Mouse (Mus musculus) forebrain, embryonic 11.5 days (tissue): ENCODE data around the gene Rab40c. TPM values are rescaled to one million over a fixed set of nuclear protein-coding genes. Genes with fewer than 3 reads are reported as not detected.

Source experiments
- ATAC-seq: fragments of 200-750 bp; cut with Nextera tagmentation; replicated peaks from 2 replicates; pipeline ENCODE4 v1.8.0; 2017; ENCODE audit warnings: moderate TSS enrichment; ENCODE audit not compliant: low FRiP score
- DNase-seq: peaks from one replicate; pipeline ENCODE4 v3.0.0-alpha.2; 2017; ENCODE audit warnings: low spot score
- H3K27ac ChIP-seq: fragments of 300-500 bp; sonication (generic); 2 replicates; pipeline ENCODE4 v1.5.1; 2014; ENCODE audit warnings: low read depth, low read length
- H3K27me3 ChIP-seq: fragments of 300-500 bp; sonication (generic); 2 replicates; pipeline ENCODE4 v1.6.1; 2014; ENCODE audit warnings: mild to moderate bottlenecking, low read length, mixed read lengths; ENCODE audit not compliant: control insufficient read depth, insufficient read depth
- H3K36me3 ChIP-seq: fragments of 300-500 bp; sonication (generic); 2 replicates; pipeline ENCODE4 v1.6.1; 2014; ENCODE audit warnings: mild to moderate bottlenecking, low read length, moderate library complexity, mixed read lengths; ENCODE audit not compliant: control insufficient read depth, insufficient read depth
- H3K4me1 ChIP-seq: fragments of 300-500 bp; sonication (generic); replicated peaks from 2 replicates; pipeline ENCODE4 v1.6.1; 2014; ENCODE audit warnings: low read length, mixed read lengths; ENCODE audit not compliant: control insufficient read depth, insufficient read depth
- H3K4me2 ChIP-seq: fragments of 300-500 bp; sonication (generic); 2 replicates; pipeline ENCODE4 v1.6.1; 2014; ENCODE audit warnings: low read depth, mild to moderate bottlenecking, low read length, moderate library complexity, mixed read lengths; ENCODE audit not compliant: severe bottlenecking
- H3K4me3 ChIP-seq: fragments of 300-500 bp; sonication (generic); 2 replicates; pipeline ENCODE4 v1.5.1; 2014; ENCODE audit warnings: low read depth, low read length
- H3K9ac ChIP-seq: fragments of 300-500 bp; sonication (generic); 2 replicates; pipeline ENCODE4 v1.6.1; 2014; ENCODE audit warnings: low read length
- H3K9me3 ChIP-seq: fragments of 300-500 bp; sonication (generic); 2 replicates; pipeline ENCODE4 v1.6.1; 2016; ENCODE audit warnings: low read length, mixed read lengths; ENCODE audit not compliant: control insufficient read depth
- WGBS: fragments of 180-500 bp; shearing (Covaris S2); extraction: QIAGEN DNeasy Blood & Tissue Kit; methylation state at CpG from one replicate; pipeline ENCODE4 v1.1.7; 2014; 5-methylcytosine and 5-hydroxymethylcytosine counted together
- polyA plus RNA-seq: library from polyadenylated mRNA; unstranded; fragments of >200 nt; fragmentation: Nextera tagmentation; extraction: Ambion mirVana; gene quantifications from 2 replicates; pipeline ENCODE4 v1.2.1, GENCODE M21; 2014

Rab40c gene
- polyA plus RNA-seq, 1 experiment from 2014 or later = 20.1 TPM

DNA sequence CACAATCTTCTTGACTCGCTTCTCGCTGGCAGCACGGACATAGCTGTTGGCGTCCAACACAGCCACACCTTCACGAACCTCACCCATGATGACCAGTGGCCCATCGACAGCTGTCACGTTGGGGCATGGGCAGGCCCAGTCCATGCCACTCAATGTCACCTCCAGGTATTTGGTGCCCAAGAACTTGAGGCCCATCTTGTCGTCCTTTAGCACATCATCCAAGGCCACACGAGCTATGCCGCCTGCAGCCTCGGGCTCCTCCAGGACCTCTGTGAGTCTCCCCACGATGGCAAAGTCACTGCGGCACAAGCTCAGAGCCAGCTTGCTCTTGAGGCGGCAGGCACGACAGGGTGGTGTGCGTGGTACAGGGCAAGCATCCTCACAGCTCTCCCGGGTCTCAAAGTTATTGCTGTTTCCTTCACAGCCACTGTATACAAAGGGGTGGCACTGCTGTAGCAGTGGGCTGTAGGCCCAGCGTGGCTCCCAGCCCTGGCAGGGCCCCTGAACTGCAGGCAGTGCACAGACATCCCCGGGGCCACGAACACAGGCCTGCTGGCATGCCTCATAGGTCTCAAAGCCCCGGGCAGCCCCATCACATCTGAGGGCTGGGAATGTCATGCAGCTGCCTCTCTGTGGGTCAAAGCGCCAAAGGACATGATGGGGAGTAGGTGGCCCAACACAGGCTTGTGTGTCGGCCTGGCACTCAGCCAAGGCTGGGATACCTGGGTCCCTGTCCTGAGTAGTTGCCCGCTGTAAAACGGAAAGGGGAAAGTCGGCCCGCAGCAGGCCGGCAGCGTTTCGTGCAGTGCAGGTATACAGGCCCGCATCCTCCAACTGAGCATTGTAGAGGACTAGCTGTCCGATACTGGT lies 41.6 kb downstream of the Rab40c start:
- H3K27ac ChIP-seq = no peak overlapping the region
- no peaks in the 10 kb centered on the region for H3K27me3 ChIP-seq
- no peak for ATAC-seq
- no peak for DNase-seq
- H3K9me3 ChIP-seq = no peaks in the 10 kb centered on the region
- no peak overlapping the region for H3K4me2 ChIP-seq
- no peak overlapping the region for H3K4me3 ChIP-seq
- peaks cover 26% of the 10 kb centered on the region for H3K4me1 ChIP-seq
- 93% methylated on average over 32 of the region's 32 CpGs for WGBS
- no peak overlapping the region for H3K9ac ChIP-seq
- H3K36me3 ChIP-seq = no peaks in the 10 kb centered on the region; the same call in 1 of the 2 replicates

DNA sequence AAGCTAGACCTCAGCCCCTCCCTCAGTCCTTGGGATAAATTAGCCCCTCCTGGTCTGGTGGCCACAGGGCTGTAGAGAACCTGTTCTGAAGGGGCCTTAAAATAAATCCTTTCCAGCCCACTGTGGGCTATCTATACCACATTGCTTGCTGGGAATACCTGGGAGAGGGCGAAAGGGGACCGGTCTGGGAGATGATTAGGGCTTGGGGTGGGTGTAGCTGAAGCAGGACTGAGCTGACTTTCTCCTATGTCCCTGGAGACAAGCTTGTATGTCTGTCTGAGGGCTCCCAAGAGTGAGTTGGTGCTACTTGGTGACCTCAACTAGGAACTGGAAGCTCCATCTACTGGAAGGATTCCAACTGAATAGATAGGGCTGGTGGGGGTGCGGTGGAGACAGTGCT lies 42.5 kb downstream of the Rab40c start:
- H3K4me2 ChIP-seq = no peak overlapping the region
- H3K9me3 ChIP-seq = no peaks in the 10 kb centered on the region
- H3K4me1 ChIP-seq = peaks cover 26% of the 10 kb centered on the region
- WGBS = 97% methylated on average over 3 of the region's 3 CpGs
- H3K4me3 ChIP-seq = no peak overlapping the region
- no peak for DNase-seq
- H3K27me3 ChIP-seq = no peaks in the 10 kb centered on the region
- no peak overlapping the region for H3K27ac ChIP-seq
- no peak overlapping the region for H3K9ac ChIP-seq
- ATAC-seq = no peak
- H3K36me3 ChIP-seq = no peaks in the 10 kb centered on the region; the same call in 1 of the 2 replicates

DNA sequence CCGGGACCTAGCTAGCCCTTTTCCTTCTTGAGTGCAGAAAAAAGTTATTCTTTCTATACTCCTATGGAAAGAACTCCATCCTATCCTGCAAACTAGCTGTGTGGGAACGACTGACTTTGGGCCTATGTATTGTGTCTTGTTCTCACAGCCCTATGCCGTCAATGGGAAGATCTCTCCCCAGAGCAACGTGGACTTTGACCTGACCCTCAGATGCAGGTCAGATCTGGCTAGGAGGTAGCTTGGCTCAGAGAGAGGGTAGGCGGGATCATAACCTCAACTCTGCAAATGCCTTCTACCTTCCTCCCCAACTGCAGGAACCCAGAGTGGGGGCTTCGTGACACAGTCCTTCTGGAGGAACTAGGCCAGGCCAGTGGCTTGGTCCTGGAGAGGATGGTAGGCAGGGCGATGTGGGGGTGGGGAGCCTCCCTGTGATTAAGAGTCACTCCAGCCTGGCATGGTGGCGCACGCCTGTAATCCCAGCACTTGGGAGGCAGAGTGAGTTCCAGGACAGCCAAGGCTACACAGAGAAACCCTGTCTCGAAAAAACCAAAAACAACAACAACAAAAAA lies 43.1 kb downstream of the Rab40c start:
- Histone ChIP-seq H3K4me2 (peak overlapping the region; percentile 87), H3K9me3 (no peaks in the 10 kb centered on the region), H3K4me1 (peaks cover 24% of the 10 kb centered on the region), H3K36me3 (no peaks in the 10 kb centered on the region; the same call in 1 of the 2 replicates), H3K9ac (peak overlapping the region; percentile 82), H3K27ac (no peak overlapping the region), H3K4me3 (peak overlapping the region; percentile 57), H3K27me3 (no peaks in the 10 kb centered on the region)
- DNase-seq (no peak), ATAC-seq (no peak)
- WGBS = 66% methylated on average over 10 of the region's 10 CpGs

DNA sequence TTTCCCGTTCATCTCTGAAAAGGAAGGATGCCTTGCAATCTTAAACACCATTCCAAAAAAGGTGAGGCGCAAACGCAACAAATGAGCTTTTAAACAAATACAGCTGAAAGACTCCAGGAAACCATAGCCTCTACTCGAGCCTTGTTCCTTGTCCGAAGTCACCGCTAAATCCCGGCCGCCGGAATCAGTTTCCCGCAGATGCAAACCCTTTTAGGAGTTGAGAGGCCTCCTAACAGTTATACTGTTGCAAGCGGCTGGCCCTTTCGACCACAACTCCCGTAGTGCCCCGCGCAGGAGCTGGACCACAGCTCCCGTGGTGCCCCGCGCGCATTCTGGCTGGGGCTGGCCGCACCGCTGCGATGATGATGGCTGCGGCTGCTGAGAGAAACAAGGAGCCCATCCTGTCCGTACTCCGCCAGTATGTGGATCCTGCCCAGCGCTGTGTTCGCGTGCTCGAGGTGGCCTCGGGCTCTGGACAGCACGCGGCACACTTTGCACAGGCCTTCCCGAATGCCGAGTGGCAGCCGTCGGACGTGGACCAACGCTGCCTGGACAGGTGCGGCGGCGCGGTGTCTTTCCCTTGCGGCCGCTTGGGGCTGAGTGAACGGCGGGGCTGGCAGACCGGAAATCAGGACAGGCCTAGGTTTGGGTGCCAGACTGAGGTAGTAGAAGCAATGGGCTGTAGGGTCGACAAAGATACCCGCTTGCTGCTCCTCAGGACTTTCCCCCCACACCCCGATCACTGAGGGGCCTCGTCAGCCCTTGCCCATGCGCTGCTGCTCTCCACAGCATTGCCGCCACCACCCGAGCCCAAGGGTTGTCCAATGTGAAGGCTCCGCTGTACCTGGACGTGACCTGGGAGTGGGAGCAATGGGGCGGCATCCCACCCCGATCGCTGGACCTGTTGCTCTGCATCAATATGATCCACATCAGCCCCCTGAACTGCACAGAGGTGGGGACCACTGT lies 44.1 kb downstream of the Rab40c start:
- WGBS = 1% methylated on average over 59 of the region's 59 CpGs
- Histone ChIP-seq H3K4me2 (peak overlapping the region; percentile 87), H3K36me3 (no peaks in the 10 kb centered on the region; the same call in 1 of the 2 replicates), H3K4me3 (peak overlapping the region; percentile 57), H3K27me3 (no peaks in the 10 kb centered on the region), H3K27ac (peak overlapping the region; percentile 58), H3K9ac (peak overlapping the region; percentile 82), H3K9me3 (no peaks in the 10 kb centered on the region), H3K4me1 (peaks cover 14% of the 10 kb centered on the region)
- DNase-seq (peak; percentile 94), ATAC-seq (peak; percentile 91)

DNA sequence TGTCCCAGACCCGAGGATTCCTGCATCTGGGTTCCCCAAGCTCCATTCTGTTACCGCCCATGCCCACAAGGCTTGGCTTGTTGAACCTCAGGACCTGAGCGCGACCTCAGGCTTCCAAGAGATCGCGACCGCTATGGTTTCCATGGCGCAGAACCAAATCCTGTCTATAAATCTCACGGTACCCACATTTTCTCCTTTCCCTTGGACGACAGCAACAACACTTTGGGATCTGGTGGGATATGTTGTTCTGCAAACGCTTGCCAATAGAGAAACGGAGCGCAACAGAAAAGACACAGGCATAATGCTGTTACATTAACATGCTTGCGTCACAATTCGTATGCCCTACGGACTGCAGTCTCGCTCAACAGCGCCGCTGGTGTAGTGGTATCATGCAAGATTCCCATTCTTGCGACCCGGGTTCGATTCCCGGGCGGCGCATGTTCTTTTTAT lies 44.8 kb downstream of the Rab40c start, which contains the start of gene Mettl26:
Gene Mettl26, plus strand, starts transcription at position 354 of the 450 bp plus-strand sequence.
- H3K9ac ChIP-seq = peak within 1 kb of the TSS; percentile 82
- no peaks in the 10 kb centered on the region for H3K9me3 ChIP-seq
- peak within 1 kb of the TSS; percentile 58 for H3K27ac ChIP-seq
- H3K36me3 ChIP-seq = no peaks in the 10 kb centered on the region; the same call in 1 of the 2 replicates
- peak; percentile 71 for ATAC-seq
- no peaks in the 10 kb centered on the region for H3K27me3 ChIP-seq
- DNase-seq = peak; percentile 97
- peak within 1 kb of the TSS; percentile 87 for H3K4me2 ChIP-seq
- H3K4me3 ChIP-seq = peak within 1 kb of the TSS; percentile 57
- WGBS = under 1% methylated on average over 25 of the region's 25 CpGs
- peaks cover 8% of the 10 kb centered on the region; the same call in 1 of the 2 replicates for H3K4me1 ChIP-seq

DNA sequence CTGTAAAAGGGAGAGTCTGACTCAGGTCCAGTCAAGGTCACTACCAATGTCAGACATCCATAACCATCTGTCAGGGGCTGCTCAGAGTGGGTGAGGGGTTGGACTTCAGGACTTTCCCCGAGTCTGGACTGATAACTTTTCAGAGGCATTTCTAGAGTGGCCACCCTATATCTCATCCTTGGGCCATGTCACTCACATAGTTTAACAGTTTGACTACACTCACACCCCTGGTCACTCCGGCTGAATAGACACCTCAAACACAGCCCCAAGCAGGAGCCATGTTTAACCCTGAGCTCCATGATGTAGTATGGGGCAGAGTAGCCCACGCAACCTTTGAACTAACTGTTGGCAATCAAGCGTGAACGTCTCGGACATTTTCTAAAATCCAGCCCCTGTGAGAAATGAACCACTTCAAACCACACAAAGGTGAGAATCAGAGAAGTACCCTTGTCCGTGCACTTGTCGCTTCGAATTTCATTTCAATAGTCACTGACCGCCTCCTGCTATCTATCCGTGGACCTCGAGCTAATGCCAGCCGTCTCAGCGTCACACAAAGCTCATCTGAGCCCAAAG lies 45.3 kb downstream of the Rab40c start:
- Histone ChIP-seq H3K27ac (peak overlapping the region; percentile 47; the same call in 1 of the 2 replicates), H3K27me3 (no peaks in the 10 kb centered on the region), H3K4me1 (peaks cover 8% of the 10 kb centered on the region; the same call in 1 of the 2 replicates), H3K36me3 (no peaks in the 10 kb centered on the region; the same call in 1 of the 2 replicates), H3K4me3 (peak overlapping the region; percentile 57), H3K9me3 (no peaks in the 10 kb centered on the region), H3K4me2 (peak overlapping the region; percentile 87), H3K9ac (peak overlapping the region; percentile 58)
- 5% methylated on average over 14 of the region's 14 CpGs for WGBS
- 0 out of 2 replicates have a peak, but pooled peaks have one; percentile 3 for ATAC-seq
- DNase-seq = no peak

DNA sequence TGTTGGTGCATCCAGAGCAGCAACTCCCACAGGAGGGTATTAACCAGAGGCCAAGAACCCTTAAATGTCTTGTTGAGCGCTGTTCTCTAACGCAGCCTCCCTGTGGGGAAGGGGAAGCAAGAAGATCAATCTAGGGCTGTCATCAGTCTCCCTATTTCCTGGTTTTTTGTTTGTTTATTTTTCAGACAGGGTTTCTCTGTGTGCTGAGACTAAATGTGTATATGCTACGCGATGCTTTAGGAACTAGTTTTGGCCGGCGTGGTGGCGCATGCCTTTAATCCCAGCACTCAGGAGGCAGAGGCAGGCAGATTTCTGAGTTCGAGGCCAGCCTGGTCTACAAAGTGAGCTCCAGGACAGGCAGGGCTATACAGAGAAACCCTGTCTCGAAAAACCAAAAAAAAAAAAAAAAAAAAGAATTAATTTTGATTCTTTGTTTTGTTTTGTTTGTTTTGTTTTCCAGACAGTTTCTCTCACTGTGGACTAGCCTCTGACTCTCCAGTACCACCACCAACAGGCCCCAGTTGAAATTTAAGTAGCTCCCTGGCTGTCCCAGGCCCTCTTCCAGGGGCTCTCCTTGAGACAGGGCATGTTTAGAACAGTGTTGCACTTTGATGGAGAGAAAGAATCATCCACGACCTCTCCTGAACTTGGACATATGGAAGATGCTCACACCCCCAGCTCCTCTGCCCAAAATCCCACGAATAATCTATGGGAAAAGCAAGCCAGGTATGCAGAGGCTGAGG lies 46.0 kb downstream of the Rab40c start:
- Histone ChIP-seq H3K9me3 (no peaks in the 10 kb centered on the region), H3K4me1 (peaks cover 12% of the 10 kb centered on the region; the same call in 1 of the 2 replicates), H3K9ac (0 out of 2 replicates have a peak overlapping the region, but pooled peaks have one; percentile 20), H3K4me3 (peak overlapping the region; percentile 57; the same call in 1 of the 2 replicates), H3K36me3 (no peaks in the 10 kb centered on the region; the same call in 1 of the 2 replicates), H3K27me3 (no peaks in the 10 kb centered on the region), H3K27ac (no peak overlapping the region), H3K4me2 (peak overlapping the region; percentile 87; the same call in 1 of the 2 replicates)
- WGBS = 84% methylated on average over 11 of the region's 11 CpGs
- ATAC-seq (no peak), DNase-seq (no peak)
